Mouse (Mus musculus) lung, postnatal 0 days (tissue): ENCODE data around the gene Cdk1.

Source experiments
- CTCF ChIP-seq: IDR thresholded peaks from 2 replicates; pipeline ENCODE4 v1.5.1; 2016; ENCODE audit warnings: antibody characterized with exemption, mild to moderate bottlenecking
- EP300 ChIP-seq: IDR thresholded peaks from 2 replicates; pipeline ENCODE4 v1.6.1; 2016; ENCODE audit warnings: antibody characterized with exemption, mild to moderate bottlenecking, control low read depth

GRCm38 (mm10) chr10:69311867-69312266, 40.9 kb downstream of the Cdk1 start:
- TF ChIP-seq EP300 (no peak), CTCF (no peak)
